Mouse (Mus musculus) heart, postnatal 25 days (tissue): ENCODE results near the gene Pnmal2. TPM values are rescaled to one million over a fixed set of nuclear protein-coding genes. Genes with fewer than 3 reads are reported as not detected.

Experiments
- total RNA-seq, 2 experiments: library from RNA; stranded (reverse); gene quantifications; 2 replicates each; pipeline ENCODE4 v1.2.3; 2021

Gene Pnmal2
- total RNA-seq, 2 experiments from 2014 or later: 3.7 to 4.1 TPM

Other genes starting within 250 kb of the Pnmal2 start
- gene Ceacam9, start 222.8 kb upstream of the Pnmal2 start, total RNA-seq: not detected
- 10 to 100 TPM; 80.9 to 87.9 TPM for gene Ap2s1, start 206.3 kb upstream of the Pnmal2 start, total RNA-seq
- 10 to 100 TPM; 18.5 to 22.8 TPM for gene Slc1a5, start 163.3 kb upstream of the Pnmal2 start, total RNA-seq
- 10 to 100 TPM; 54.8 to 65.5 TPM for gene Strn4, start 128.8 kb upstream of the Pnmal2 start, total RNA-seq
- 10 to 100 TPM; 46.2 to 48.0 TPM for gene Fkrp, start 128.0 kb upstream of the Pnmal2 start, total RNA-seq
- 10 to 100 TPM; 18.0 to 22.9 TPM for gene Prkd2, start 101.8 kb upstream of the Pnmal2 start, total RNA-seq
- 10 to 100 TPM; 15.2 to 17.4 TPM for gene Dact3, start 69.4 kb upstream of the Pnmal2 start, total RNA-seq
- gene Gng8, start 52.9 kb upstream of the Pnmal2 start, total RNA-seq: under 1 TPM; 0.45 to 0.86 TPM
- 1 to 10 TPM; 2.1 to 3.1 TPM for gene Ptgir, start 38.2 kb upstream of the Pnmal2 start, total RNA-seq
- 100 to 1,000 TPM; 196 to 203 TPM for gene Calm3, start 20.6 kb upstream of the Pnmal2 start, total RNA-seq
- not detected for gene Pnmal1, start 15.0 kb downstream of the Pnmal2 start, total RNA-seq
- gene Gm42372, start 38.4 kb downstream of the Pnmal2 start, total RNA-seq: not detected
- 1 to 10 TPM; 5.2 to 6.5 TPM for gene Ccdc8, start 48.0 kb downstream of the Pnmal2 start, total RNA-seq
- 100 to 1,000 TPM in 1 of 2 experiments, 10 to 100 TPM in 1; 97.5 to 102 TPM for gene Ppp5c, start 83.2 kb downstream of the Pnmal2 start, total RNA-seq
- gene Hif3a, start 117.7 kb downstream of the Pnmal2 start, total RNA-seq: 1 to 10 TPM; 1.8 to 1.9 TPM
- under 1 TPM; 0.14 to 0.16 TPM for gene Psg16, start 129.4 kb downstream of the Pnmal2 start, total RNA-seq
- not detected for gene Ceacam3, start 205.6 kb downstream of the Pnmal2 start, total RNA-seq